Mouse (Mus musculus) kidney, adult 2 months (tissue): ENCODE measurements around the gene Qrich2. TPM values are rescaled to one million over a fixed set of nuclear protein-coding genes. Genes with fewer than 3 reads are reported as not detected.
"Not testable (repeated sequence)": the region's sequence is repeated elsewhere in the genome, so short reads cannot be mapped to it uniquely, and the experiment has no call there.

Source experiments
- DNase-seq: peaks from one replicate; pipeline ENCODE4 v3.0.0; 2021
- H3K27ac ChIP-seq: fragments of 200-500 bp; 2 replicates; pipeline ENCODE4 v1.5.1; 2012; ENCODE audit warnings: low read depth, low read length, control low read depth, inconsistent platforms; ENCODE audit not compliant: insufficient read depth
- H3K27me3 ChIP-seq: fragments of 200-500 bp; replicated peaks from 2 replicates; pipeline ENCODE4 v1.6.1; 2012; ENCODE audit warnings: mild to moderate bottlenecking, moderate library complexity, low read length, inconsistent platforms; ENCODE audit not compliant: control insufficient read depth, insufficient read depth
- H3K36me3 ChIP-seq: fragments of 200-500 bp; 2 replicates; pipeline ENCODE4 v1.6.1; 2012; ENCODE audit warnings: mild to moderate bottlenecking, moderate library complexity, low read length, inconsistent platforms; ENCODE audit not compliant: control insufficient read depth, insufficient read depth
- H3K4me1 ChIP-seq: fragments of 200-500 bp; 2 replicates; pipeline ENCODE4 v1.6.1; 2011; ENCODE audit warnings: low read length; ENCODE audit not compliant: control insufficient read depth, insufficient read depth
- H3K4me3 ChIP-seq: fragments of 200-500 bp; 2 replicates; pipeline ENCODE4 v1.5.1; 2011; ENCODE audit warnings: mild to moderate bottlenecking, low read depth, low read length, control low read depth; ENCODE audit not compliant: insufficient read depth
- CTCF ChIP-seq: fragments of 200-500 bp; conservative IDR thresholded peaks from 2 replicates; pipeline ENCODE4 v1.5.1; 2011; ENCODE audit warnings: low read depth, mild to moderate bottlenecking, control low read depth, low read length, moderate library complexity, mixed read lengths; ENCODE audit not compliant: insufficient read depth, insufficient read length
- POLR2A ChIP-seq: fragments of 200-500 bp; IDR thresholded peaks from one replicate; pipeline ENCODE4 v1.6.1; 2011; ENCODE audit warnings: low read depth, low read length, control low read depth
- WGBS: fragments of 180-500 bp; shearing (Covaris S2); methylation state at CpG from one replicate; pipeline ENCODE4 v1.1.7; 2018; 5-methylcytosine and 5-hydroxymethylcytosine counted together
- polyA plus RNA-seq: library from polyadenylated mRNA; depleted of rRNA; stranded (reverse); fragments of >200 nt; gene quantifications from 2 replicates; pipeline ENCODE4 v1.2.3, GENCODE M21; 2012

Qrich2 gene
- polyA plus RNA-seq, 1 experiment: 0.08 TPM

- Histone ChIP-seq H3K27me3 (no peaks in the 10 kb centered on the region), H3K27ac (no peak overlapping the region), H3K4me1 (no peaks in the 10 kb centered on the region; the same call in 1 of the 2 replicates), H3K4me3 (no peak overlapping the region), H3K36me3 (peaks cover 5% of the 10 kb centered on the region)
- no peak for TF ChIP-seq CTCF
- TF ChIP-seq POLR2A: no peak
- 84% methylated on average over 15 of the region's 15 CpGs for WGBS
- no peak for DNase-seq
Measured at GRCm38 (mm10) chr11:116477160-116477759, 11.2 kb upstream of the Qrich2 start.

- H3K27me3 ChIP-seq: no peaks in the 10 kb centered on the region
- no peak overlapping the region for H3K4me3 ChIP-seq
- no peaks in the 10 kb centered on the region; the same call in 1 of the 2 replicates for H3K4me1 ChIP-seq
- 86% methylated on average over 6 of the region's 6 CpGs for WGBS
- no peak overlapping the region for H3K27ac ChIP-seq
- DNase-seq: peak; percentile 13
- TF ChIP-seq CTCF: no peak
- no peak for TF ChIP-seq POLR2A
- H3K36me3 ChIP-seq: peaks cover 6% of the 10 kb centered on the region
Measured at GRCm38 (mm10) chr11:116476696-116477095, 10.7 kb upstream of the Qrich2 start.

- TF ChIP-seq POLR2A (no peak), CTCF (no peak)
- H3K27ac ChIP-seq: peak overlapping the region; percentile 35
- no peaks in the 10 kb centered on the region for H3K27me3 ChIP-seq
- no peaks in the 10 kb centered on the region for H3K4me1 ChIP-seq
- WGBS: 75% methylated on average over 10 of the region's 10 CpGs
- peaks cover 6% of the 10 kb centered on the region for H3K36me3 ChIP-seq
- DNase-seq: peak; percentile 82
- no peak overlapping the region for H3K4me3 ChIP-seq
Measured at GRCm38 (mm10) chr11:116476041-116476440, 10.0 kb upstream of the Qrich2 start.

GRCm38 (mm10) chr11:116472275-116472674 is 6.2 kb upstream of the Qrich2 start:
- 66% methylated on average over 4 of the region's 4 CpGs for WGBS
- peaks cover 5% of the 10 kb centered on the region for H3K36me3 ChIP-seq
- H3K27me3 ChIP-seq: no peaks in the 10 kb centered on the region
- DNase-seq: peak; percentile 35
- H3K4me1 ChIP-seq: peaks cover 5% of the 10 kb centered on the region; the same call in 1 of the 2 replicates
- H3K4me3 ChIP-seq: no peak overlapping the region
- TF ChIP-seq CTCF: no peak
- no peak for TF ChIP-seq POLR2A
- no peak overlapping the region for H3K27ac ChIP-seq

- DNase-seq: peak; percentile 24
- Histone ChIP-seq H3K4me3 (no peak overlapping the region), H3K27me3 (no peaks in the 10 kb centered on the region), H3K27ac (no peak overlapping the region), H3K36me3 (peaks cover 2% of the 10 kb centered on the region; the same call in 1 of the 2 replicates), H3K4me1 (peaks cover 5% of the 10 kb centered on the region; the same call in 1 of the 2 replicates)
- no peak for TF ChIP-seq POLR2A
- TF ChIP-seq CTCF: no peak
- WGBS: 73% methylated on average over 4 of the region's 4 CpGs
Measured at GRCm38 (mm10) chr11:116470896-116471295, 4.9 kb upstream of the Qrich2 start.

GRCm38 (mm10) chr11:116470249-116470648 is 4.2 kb upstream of the Qrich2 start:
- no peak overlapping the region for H3K27ac ChIP-seq
- H3K4me3 ChIP-seq: no peak overlapping the region
- TF ChIP-seq CTCF: no peak
- no peak for TF ChIP-seq POLR2A
- H3K27me3 ChIP-seq: no peaks in the 10 kb centered on the region
- H3K4me1 ChIP-seq: peaks cover 5% of the 10 kb centered on the region; the same call in 1 of the 2 replicates
- peak; percentile 80 for DNase-seq
- H3K36me3 ChIP-seq: peaks cover 2% of the 10 kb centered on the region; the same call in 1 of the 2 replicates
- WGBS: 73% methylated on average over 3 of the region's 3 CpGs

GRCm38 (mm10) chr11:116468338-116468737 is 2.3 kb upstream of the Qrich2 start:
- not testable (repeated sequence) for H3K27ac ChIP-seq, H3K27me3 ChIP-seq, H3K4me3 ChIP-seq, H3K36me3 ChIP-seq, DNase-seq, H3K4me1 ChIP-seq
- WGBS: 65% methylated on average over 3 of the region's 3 CpGs

GRCm38 (mm10) chr11:116463833-116464232 is 2.2 kb downstream of the Qrich2 start:
- H3K36me3 ChIP-seq: no peaks in the 10 kb centered on the region
- DNase-seq: peak; percentile 86
- H3K27me3 ChIP-seq: no peaks in the 10 kb centered on the region
- H3K4me1 ChIP-seq: peaks cover 3% of the 10 kb centered on the region; the same call in 1 of the 2 replicates
- 2% methylated on average over 2 of the region's 2 CpGs for WGBS
- peak; percentile 88 for TF ChIP-seq CTCF
- no peak for TF ChIP-seq POLR2A
- no peak overlapping the region for H3K27ac ChIP-seq
- no peak overlapping the region for H3K4me3 ChIP-seq
